Mouse (Mus musculus) megakaryocyte, embryonic 14.5 days (primary cell): ENCODE measurements around the gene Srrm4.

Source experiments
- FLI1 ChIP-seq: IDR thresholded peaks from 2 replicates; pipeline ENCODE4 v1.6.1; 2012; ENCODE audit warnings: low read length, inconsistent platforms, mixed read lengths
- GATA1 ChIP-seq: IDR thresholded peaks from 3 replicates; pipeline ENCODE4 v1.6.1; 2012; ENCODE audit warnings: mixed read lengths, low read length, inconsistent platforms, borderline replicate concordance

GRCm38 (mm10) chr5:116501342-116501741, 90.3 kb downstream of the Srrm4 start:
- TF ChIP-seq GATA1: no peak
- TF ChIP-seq FLI1: no peak
